Mouse (Mus musculus): ENCODE measurements at regions not wholly inside any gene's neighbourhood (a gene's known extent, or its start where the extent isn't known, plus 50 kb on each side); places are given as distances from the start of the nearest gene placed in this dataset.
"Not testable (repeated sequence)": the region's sequence is repeated elsewhere in the genome, so short reads cannot be mapped to it uniquely, and the experiment has no call there.

DNA sequence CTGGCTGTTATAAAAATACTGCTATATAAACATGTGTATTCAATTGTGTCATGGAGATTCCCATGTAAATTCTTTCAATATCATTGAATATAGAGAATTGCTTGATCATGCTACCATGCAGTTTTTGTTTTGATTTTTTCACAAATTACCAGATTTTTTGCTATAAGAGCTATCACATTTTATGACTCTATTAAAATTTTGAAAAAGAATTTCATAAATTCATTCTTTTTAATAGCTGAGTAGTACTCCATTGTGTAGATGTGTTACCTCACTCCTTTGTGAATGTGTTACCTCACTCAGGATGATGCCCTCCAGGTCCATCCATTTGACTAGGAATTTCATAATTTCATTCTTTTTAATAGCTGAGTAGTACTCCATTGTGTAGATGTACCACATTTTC, 577.4 kb upstream of the Epha7 start:
- H3K4me1 ChIP-seq (ENCODE audit: control insufficient read depth, insufficient read depth, low read length); H3K4me3 ChIP-seq (ENCODE audit: low read depth, low read length); ATAC-seq (ENCODE audit: low read depth); H3K4me2 ChIP-seq (ENCODE audit: low read depth, low read length); H3K9me3 ChIP-seq (ENCODE audit: control insufficient read depth, low read length); DNase-seq (ENCODE audit: low spot score); H3K27ac ChIP-seq (replicated peaks; ENCODE audit: low read depth, low read length); H3K9ac ChIP-seq (ENCODE audit: low read depth, low read length); H3K27me3 ChIP-seq (replicated peaks; ENCODE audit: control insufficient read depth, insufficient read depth, low read length); H3K36me3 ChIP-seq (ENCODE audit: control insufficient read depth, insufficient read depth, low read length): not testable (repeated sequence)

DNA sequence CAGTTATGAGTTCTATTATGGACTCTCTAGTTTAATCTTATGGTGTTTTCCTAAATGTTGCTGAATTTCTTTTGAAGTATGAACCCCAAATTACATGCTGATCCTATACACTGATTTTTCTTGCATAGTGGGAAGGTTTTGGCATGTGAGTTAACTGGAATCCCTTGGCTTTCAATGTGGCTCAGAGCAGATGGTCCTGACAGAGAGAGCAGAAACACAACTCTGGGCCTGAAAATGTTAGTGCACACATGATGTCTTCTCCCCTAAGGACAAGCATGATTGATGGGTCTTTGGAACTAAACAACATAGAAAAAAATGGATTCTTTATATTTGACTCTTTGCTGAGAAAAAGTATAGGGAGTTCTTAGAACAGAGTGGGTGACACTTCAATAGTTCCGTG, 570.7 kb upstream of the Epha7 start:
- DNase-seq (ENCODE audit: low spot score) (no peak), ATAC-seq (ENCODE audit: low read depth) (no peak)
- no peaks in the 10 kb centered on the region for H3K27me3 ChIP-seq (replicated peaks; ENCODE audit: control insufficient read depth, insufficient read depth, low read length)
- no peak overlapping the region for H3K27ac ChIP-seq (replicated peaks; ENCODE audit: low read depth, low read length)
- no peaks in the 10 kb centered on the region for H3K4me1 ChIP-seq (ENCODE audit: control insufficient read depth, insufficient read depth, low read length)
- H3K4me2 ChIP-seq (ENCODE audit: low read depth, low read length), result no peak overlapping the region
- H3K4me3 ChIP-seq (ENCODE audit: low read depth, low read length), result no peak overlapping the region
- H3K9ac ChIP-seq (ENCODE audit: low read depth, low read length), result no peak overlapping the region
- no peaks in the 10 kb centered on the region for H3K9me3 ChIP-seq (ENCODE audit: control insufficient read depth, low read length)
- WGBS, result 87% methylated on average over 1 of the region's 1 CpGs
- H3K36me3 ChIP-seq (ENCODE audit: control insufficient read depth, insufficient read depth, low read length), result no peaks in the 10 kb centered on the region

Data from embryonic facial prominence, embryonic 14.5 days (tissue).